Mouse (Mus musculus): ENCODE data around the gene Cab39l. TPM values are rescaled to one million over a fixed set of nuclear protein-coding genes. Genes with fewer than 3 reads are reported as not detected.

Gene Cab39l
- polyA plus RNA-seq, 1 experiment, result 36.6 TPM

DNA sequence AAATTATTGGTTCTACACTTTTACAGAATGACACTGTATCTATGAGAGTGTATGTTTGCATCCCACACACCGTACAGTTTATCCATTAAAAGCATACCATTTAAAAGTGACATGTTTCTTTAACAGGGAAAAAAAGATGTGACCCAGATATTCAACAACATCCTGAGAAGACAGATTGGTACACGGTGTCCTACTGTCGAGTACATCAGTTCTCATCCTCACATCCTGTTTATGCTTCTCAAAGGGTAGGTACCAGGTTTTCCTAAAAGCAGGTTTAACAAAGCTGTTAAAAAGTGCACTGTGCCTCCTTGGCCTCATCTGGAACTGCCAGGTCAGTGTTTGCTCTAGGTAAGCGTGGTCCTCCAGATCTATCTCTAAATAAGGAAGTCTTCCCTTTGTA is 65.4 kb downstream of the Cab39l start:
- H3K27me3 ChIP-seq (ENCODE audit: control insufficient read depth, insufficient read depth, low read length, poor library complexity, severe bottlenecking), result no peaks in the 10 kb centered on the region
- no peaks in the 10 kb centered on the region for H3K9me3 ChIP-seq (replicated peaks; ENCODE audit: control insufficient read depth, insufficient read depth, low read length, poor library complexity, severe bottlenecking)
- H3K36me3 ChIP-seq (ENCODE audit: control insufficient read depth, insufficient read depth, low read length, poor library complexity, severe bottlenecking), result no peaks in the 10 kb centered on the region
- no peak overlapping the region for H3K4me3 ChIP-seq (ENCODE audit: low read depth, low read length)
- H3K4me1 ChIP-seq (ENCODE audit: control insufficient read depth, insufficient read depth, low read length), result no peaks in the 10 kb centered on the region
- H3K27ac ChIP-seq (ENCODE audit: insufficient read depth, low read length), result no peak overlapping the region
- no peak for TF ChIP-seq EP300 (IDR thresholded peaks at IDR 0.05; ENCODE audit: insufficient read depth, low read depth, low read length)
- no peak for TF ChIP-seq POLR2A (IDR thresholded peaks at IDR 0.05; ENCODE audit: insufficient read depth, low read length)
- TF ChIP-seq CTCF (IDR thresholded peaks at IDR 0.05; ENCODE audit: low read depth, low read length), result no peak
- no peak overlapping the region for H3K9ac ChIP-seq (ENCODE audit: low read depth, poor library complexity, severe bottlenecking)

DNA sequence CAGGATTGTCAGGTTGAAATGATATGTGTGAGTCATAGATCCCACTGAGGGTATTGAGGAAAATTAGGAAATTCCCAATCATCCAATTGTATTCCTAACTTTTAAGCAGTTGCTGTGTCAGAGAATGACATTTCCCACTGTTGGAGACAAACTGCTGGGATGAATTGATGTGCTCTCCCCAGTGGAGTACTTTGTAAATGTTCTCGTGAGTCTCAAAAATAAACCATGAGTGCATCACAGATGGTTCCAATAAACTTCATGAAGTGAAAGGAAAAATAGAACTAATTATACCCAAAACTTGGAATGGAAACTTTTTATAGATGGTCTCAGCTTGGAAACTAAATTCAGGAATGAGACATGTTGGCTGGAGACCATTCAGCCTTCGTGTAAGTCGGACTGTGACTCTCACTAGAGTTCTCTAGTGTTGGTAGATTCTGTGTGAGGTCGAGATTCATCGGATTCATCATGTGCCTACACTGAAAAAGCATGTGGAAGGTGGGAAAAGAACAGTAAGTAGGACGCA is 73.2 kb downstream of the Cab39l start:
- Histone ChIP-seq H3K9ac (ENCODE audit: low read depth, poor library complexity, severe bottlenecking) (no peak overlapping the region), H3K9me3 (replicated peaks; ENCODE audit: control insufficient read depth, insufficient read depth, low read length, poor library complexity, severe bottlenecking) (no peaks in the 10 kb centered on the region), H3K4me1 (ENCODE audit: control insufficient read depth, insufficient read depth, low read length) (no peaks in the 10 kb centered on the region), H3K27me3 (ENCODE audit: control insufficient read depth, insufficient read depth, low read length, poor library complexity, severe bottlenecking) (no peaks in the 10 kb centered on the region), H3K36me3 (ENCODE audit: control insufficient read depth, insufficient read depth, low read length, poor library complexity, severe bottlenecking) (no peaks in the 10 kb centered on the region), H3K4me3 (ENCODE audit: low read depth, low read length) (no peak overlapping the region), H3K27ac (ENCODE audit: insufficient read depth, low read length) (no peak overlapping the region)
- TF ChIP-seq POLR2A (IDR thresholded peaks at IDR 0.05; ENCODE audit: insufficient read depth, low read length) (no peak), EP300 (IDR thresholded peaks at IDR 0.05; ENCODE audit: insufficient read depth, low read depth, low read length) (no peak), CTCF (IDR thresholded peaks at IDR 0.05; ENCODE audit: low read depth, low read length) (no peak)

DNA sequence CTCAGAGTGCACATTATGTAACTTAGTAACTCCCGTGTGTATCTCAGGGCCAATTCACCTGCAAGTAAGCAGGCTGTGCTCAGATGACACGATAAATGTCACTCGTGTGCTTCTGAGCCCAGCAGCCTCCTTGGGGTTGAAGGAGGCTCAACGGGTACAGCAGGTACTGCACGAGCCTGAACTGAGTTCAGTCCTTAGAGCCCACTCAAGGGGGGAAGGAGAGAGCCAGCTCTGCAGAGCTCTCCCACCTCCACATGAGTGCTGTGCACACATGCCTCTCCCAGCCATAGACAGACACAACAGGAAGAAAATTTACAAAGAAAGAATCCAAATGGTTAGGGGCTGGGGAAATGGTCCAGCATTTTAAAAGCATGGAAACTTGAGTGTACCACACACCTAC is 85.1 kb downstream of the Cab39l start:
- Histone ChIP-seq H3K36me3 (ENCODE audit: control insufficient read depth, insufficient read depth, low read length, poor library complexity, severe bottlenecking) (0 out of 2 replicates have a peak, but pooled peaks cover 2% of the 10 kb centered on the region), H3K4me1 (ENCODE audit: control insufficient read depth, insufficient read depth, low read length) (no peaks in the 10 kb centered on the region), H3K9ac (ENCODE audit: low read depth, poor library complexity, severe bottlenecking) (no peak overlapping the region), H3K4me3 (ENCODE audit: low read depth, low read length) (no peak overlapping the region), H3K9me3 (replicated peaks; ENCODE audit: control insufficient read depth, insufficient read depth, low read length, poor library complexity, severe bottlenecking) (no peaks in the 10 kb centered on the region), H3K27me3 (ENCODE audit: control insufficient read depth, insufficient read depth, low read length, poor library complexity, severe bottlenecking) (no peaks in the 10 kb centered on the region), H3K27ac (ENCODE audit: insufficient read depth, low read length) (no peak overlapping the region)
- TF ChIP-seq EP300 (IDR thresholded peaks at IDR 0.05; ENCODE audit: insufficient read depth, low read depth, low read length), result no peak
- TF ChIP-seq POLR2A (IDR thresholded peaks at IDR 0.05; ENCODE audit: insufficient read depth, low read length), result no peak

DNA sequence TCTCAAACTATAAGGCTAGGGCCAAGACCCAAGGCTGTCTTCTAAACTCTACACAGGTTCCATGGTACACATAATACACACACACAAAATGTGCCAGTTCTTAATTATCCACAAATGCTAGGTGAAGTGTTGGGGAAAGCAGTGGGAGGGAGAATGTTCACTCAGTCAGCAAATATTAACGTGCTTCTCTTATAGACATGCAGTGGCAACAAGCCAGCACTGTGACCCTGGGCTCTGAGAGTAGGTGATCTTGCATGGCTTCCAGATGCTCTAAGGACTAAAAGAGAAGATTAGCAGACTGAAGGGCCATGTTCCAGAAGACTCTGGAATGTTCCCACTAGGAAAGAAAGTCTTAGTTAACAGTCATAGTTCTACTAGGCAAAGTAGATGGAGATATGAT is 90.0 kb downstream of the Cab39l start:
- no peaks in the 10 kb centered on the region for H3K27me3 ChIP-seq (ENCODE audit: control insufficient read depth, insufficient read depth, low read length, poor library complexity, severe bottlenecking)
- no peak overlapping the region for H3K9ac ChIP-seq (ENCODE audit: low read depth, poor library complexity, severe bottlenecking)
- H3K4me1 ChIP-seq (ENCODE audit: control insufficient read depth, insufficient read depth, low read length), result no peaks in the 10 kb centered on the region
- H3K9me3 ChIP-seq (replicated peaks; ENCODE audit: control insufficient read depth, insufficient read depth, low read length, poor library complexity, severe bottlenecking), result no peaks in the 10 kb centered on the region
- no peak overlapping the region for H3K4me3 ChIP-seq (ENCODE audit: low read depth, low read length)
- no peak overlapping the region for H3K27ac ChIP-seq (ENCODE audit: insufficient read depth, low read length)
- H3K36me3 ChIP-seq (ENCODE audit: control insufficient read depth, insufficient read depth, low read length, poor library complexity, severe bottlenecking), result 0 out of 2 replicates have a peak, but pooled peaks cover 2% of the 10 kb centered on the region
- TF ChIP-seq CTCF (IDR thresholded peaks at IDR 0.05; ENCODE audit: low read depth, low read length) (no peak), EP300 (IDR thresholded peaks at IDR 0.05; ENCODE audit: insufficient read depth, low read depth, low read length) (no peak), POLR2A (IDR thresholded peaks at IDR 0.05; ENCODE audit: insufficient read depth, low read length) (no peak)

DNA sequence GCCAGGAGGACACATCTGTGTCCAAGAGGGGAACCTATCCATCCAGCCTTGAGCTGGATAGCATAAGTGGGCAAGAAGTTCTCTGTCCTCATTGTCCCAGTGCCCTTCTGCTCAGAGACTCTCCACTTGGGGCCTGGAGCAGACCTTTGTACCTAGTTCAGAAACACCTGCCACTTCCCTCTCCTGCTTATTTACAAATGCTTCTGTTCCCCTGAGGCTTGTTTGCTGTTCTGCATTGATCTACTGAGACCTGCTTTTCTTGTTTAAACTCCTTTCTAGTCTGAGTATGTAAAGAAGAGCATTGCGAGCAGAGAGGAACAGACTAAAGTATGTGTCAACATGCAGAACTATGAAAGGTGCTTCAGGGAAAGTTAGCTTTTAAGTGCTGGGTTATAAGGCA is 92.2 kb downstream of the Cab39l start:
- TF ChIP-seq EP300 (IDR thresholded peaks at IDR 0.05; ENCODE audit: insufficient read depth, low read depth, low read length) (no peak), POLR2A (IDR thresholded peaks at IDR 0.05; ENCODE audit: insufficient read depth, low read length) (no peak), CTCF (IDR thresholded peaks at IDR 0.05; ENCODE audit: low read depth, low read length) (no peak)
- H3K9ac ChIP-seq (ENCODE audit: low read depth, poor library complexity, severe bottlenecking), result no peak overlapping the region
- no peak overlapping the region for H3K27ac ChIP-seq (ENCODE audit: insufficient read depth, low read length)
- no peak overlapping the region for H3K4me3 ChIP-seq (ENCODE audit: low read depth, low read length)
- H3K9me3 ChIP-seq (replicated peaks; ENCODE audit: control insufficient read depth, insufficient read depth, low read length, poor library complexity, severe bottlenecking), result no peaks in the 10 kb centered on the region
- no peaks in the 10 kb centered on the region for H3K27me3 ChIP-seq (ENCODE audit: control insufficient read depth, insufficient read depth, low read length, poor library complexity, severe bottlenecking)
- 0 out of 2 replicates have a peak, but pooled peaks cover 2% of the 10 kb centered on the region for H3K36me3 ChIP-seq (ENCODE audit: control insufficient read depth, insufficient read depth, low read length, poor library complexity, severe bottlenecking)
- H3K4me1 ChIP-seq (ENCODE audit: control insufficient read depth, insufficient read depth, low read length), result no peaks in the 10 kb centered on the region

DNA sequence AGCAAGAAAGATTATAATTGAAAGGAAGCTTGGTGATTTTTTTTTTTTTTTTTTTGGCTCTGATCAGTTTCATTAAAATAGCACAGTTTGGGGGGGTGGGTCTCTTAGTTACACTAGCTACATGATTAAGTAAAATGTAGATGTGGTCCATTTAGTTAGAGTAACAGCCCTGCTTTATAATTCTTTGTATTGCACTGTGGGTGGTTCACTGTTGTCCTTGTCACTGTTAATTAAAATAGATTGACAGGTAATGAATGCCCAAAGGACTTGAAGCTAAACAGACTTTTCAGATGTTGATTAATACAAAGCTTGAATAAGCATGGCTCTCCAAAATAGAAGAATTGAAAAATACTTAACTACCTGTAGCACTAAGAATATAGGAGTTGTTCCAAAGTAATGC is 93.1 kb downstream of the Cab39l start:
- no peak for TF ChIP-seq CTCF (IDR thresholded peaks at IDR 0.05; ENCODE audit: low read depth, low read length)
- no peak for TF ChIP-seq EP300 (IDR thresholded peaks at IDR 0.05; ENCODE audit: insufficient read depth, low read depth, low read length)
- TF ChIP-seq POLR2A (IDR thresholded peaks at IDR 0.05; ENCODE audit: insufficient read depth, low read length), result no peak
- H3K27ac ChIP-seq (ENCODE audit: insufficient read depth, low read length), result no peak overlapping the region
- no peak overlapping the region for H3K4me3 ChIP-seq (ENCODE audit: low read depth, low read length)
- peaks cover 2% of the 10 kb centered on the region; the same call in 1 of the 2 replicates for H3K36me3 ChIP-seq (ENCODE audit: control insufficient read depth, insufficient read depth, low read length, poor library complexity, severe bottlenecking)
- H3K27me3 ChIP-seq (ENCODE audit: control insufficient read depth, insufficient read depth, low read length, poor library complexity, severe bottlenecking), result no peaks in the 10 kb centered on the region
- H3K9me3 ChIP-seq (replicated peaks; ENCODE audit: control insufficient read depth, insufficient read depth, low read length, poor library complexity, severe bottlenecking), result no peaks in the 10 kb centered on the region
- no peak overlapping the region for H3K9ac ChIP-seq (ENCODE audit: low read depth, poor library complexity, severe bottlenecking)
- no peaks in the 10 kb centered on the region for H3K4me1 ChIP-seq (ENCODE audit: control insufficient read depth, insufficient read depth, low read length)

Data from ES-Bruce4 (cell line).